Mouse (Mus musculus): ENCODE measurements around the gene Clec4n.
"Not testable (repeated sequence)": the region's sequence is repeated elsewhere in the genome, so short reads cannot be mapped to it uniquely, and the experiment has no call there.

Gene Clec4n

DNA sequence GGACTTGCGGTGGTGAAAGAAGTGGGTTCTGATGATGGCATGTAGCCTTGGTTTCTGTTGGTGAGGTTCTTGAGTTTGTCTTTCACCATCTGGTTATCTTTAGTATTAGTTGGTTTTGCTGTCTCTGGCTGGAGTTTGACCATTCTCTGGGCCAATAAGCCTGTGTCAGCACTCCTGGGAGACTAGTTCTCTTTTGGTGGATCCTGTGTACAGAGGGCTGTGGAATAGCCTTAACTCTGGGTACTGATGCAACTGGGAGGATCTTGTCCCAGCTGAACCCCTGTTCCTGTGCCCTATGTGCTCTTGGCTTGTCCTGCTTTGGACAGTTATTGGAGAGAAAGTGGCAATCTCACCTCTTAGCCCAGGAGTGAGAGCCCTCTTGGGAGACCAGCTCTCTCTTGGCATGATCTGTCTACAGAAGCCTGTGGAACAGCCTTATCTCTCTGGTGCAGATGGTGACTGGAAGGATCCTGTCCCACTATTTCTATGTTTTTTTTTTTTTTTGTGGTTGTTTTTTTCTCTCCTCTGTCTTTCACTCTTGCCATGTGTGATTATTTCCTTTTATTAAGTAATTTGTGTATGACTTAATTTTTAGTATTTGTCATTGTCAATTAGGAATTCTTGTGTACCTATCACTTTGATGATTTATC is 63.2 kb downstream of the Clec4n start:
- peak; percentile 81 for DNase-seq (ENCODE audit: low read depth, low spot score)

DNA sequence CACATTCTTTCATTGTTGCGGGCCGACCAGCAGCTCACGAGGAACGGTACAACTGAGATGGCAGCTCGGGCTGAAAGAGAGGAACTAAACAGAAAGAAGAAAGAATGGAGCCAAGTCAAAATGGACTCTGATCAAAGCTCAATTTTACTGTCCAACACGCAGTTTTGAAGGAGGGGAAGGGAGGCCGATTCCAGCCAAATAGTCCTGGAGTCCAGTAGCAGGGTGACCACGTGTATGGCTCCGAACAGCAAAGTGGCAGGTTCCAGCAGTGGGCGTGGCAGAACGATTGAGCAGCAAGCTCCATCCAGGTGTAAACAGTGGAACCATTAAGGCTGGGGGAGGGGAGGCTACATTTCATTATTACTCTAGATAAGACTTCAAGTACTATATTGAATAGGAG is 63.9 kb downstream of the Clec4n start:
- not testable (repeated sequence) for DNase-seq (ENCODE audit: low read depth, low spot score)
